Mouse (Mus musculus) liver, adult 10 weeks (tissue): ENCODE data around the gene Gm30737. TPM values are rescaled to one million over a fixed set of nuclear protein-coding genes. Genes with fewer than 3 reads are reported as not detected.

Experiments
- polyA plus RNA-seq: library from polyadenylated mRNA; stranded (reverse); fragments of 350-450 nt; fragmentation: Illumina TruSeq; extraction: RNeasy Lipid Tissue Mini Kit (QIAGEN cat#74804); gene quantifications from one replicate; pipeline ENCODE4 v1.2.3, GENCODE M21; 2014; ENCODE audit warnings: low read depth, low replicate concordance

Gm30737 gene
- polyA plus RNA-seq, result not detected

DNA sequence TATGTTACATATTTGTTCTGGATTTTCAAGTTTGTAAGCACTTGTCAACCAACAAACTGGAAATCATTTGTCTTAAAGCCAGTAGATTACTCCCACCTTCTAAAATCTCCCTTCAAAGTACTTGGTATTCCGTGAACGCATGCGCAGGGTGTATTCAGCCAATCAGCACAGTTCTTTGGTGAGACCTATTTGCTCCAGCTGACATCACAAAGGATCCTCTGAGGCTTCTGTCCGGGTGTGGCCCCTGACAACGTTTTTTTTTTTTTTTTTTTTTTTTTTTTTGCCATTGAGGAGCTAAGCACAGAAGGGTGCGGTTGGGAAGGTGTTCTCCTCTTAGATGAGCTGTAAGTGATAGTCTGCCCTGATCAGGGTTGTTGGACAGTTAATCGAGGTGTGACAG, at the start of gene Gm30737:
Gm30737 (plus strand) TSS at position 301 of the 400 bp plus-strand sequence.

